Mouse (Mus musculus) small intestine, adult 2 months (tissue): ENCODE data around the gene Asb5.

ENCODE experiments used
- CTCF ChIP-seq: fragments of 200-500 bp; IDR thresholded peaks from 2 replicates; pipeline ENCODE4 v1.5.1; 2012; ENCODE audit warnings: low read depth, mild to moderate bottlenecking, control low read depth, inconsistent platforms, low read length, moderate library complexity, mixed read lengths; ENCODE audit not compliant: insufficient replicate concordance, insufficient read length; ENCODE audit errors: extremely low read depth
- POLR2A ChIP-seq: fragments of 200-500 bp; IDR thresholded peaks from 2 replicates; pipeline ENCODE4 v1.6.1; 2012; ENCODE audit warnings: low read depth, mild to moderate bottlenecking, control low read depth, inconsistent platforms, low read length, moderate library complexity

DNA sequence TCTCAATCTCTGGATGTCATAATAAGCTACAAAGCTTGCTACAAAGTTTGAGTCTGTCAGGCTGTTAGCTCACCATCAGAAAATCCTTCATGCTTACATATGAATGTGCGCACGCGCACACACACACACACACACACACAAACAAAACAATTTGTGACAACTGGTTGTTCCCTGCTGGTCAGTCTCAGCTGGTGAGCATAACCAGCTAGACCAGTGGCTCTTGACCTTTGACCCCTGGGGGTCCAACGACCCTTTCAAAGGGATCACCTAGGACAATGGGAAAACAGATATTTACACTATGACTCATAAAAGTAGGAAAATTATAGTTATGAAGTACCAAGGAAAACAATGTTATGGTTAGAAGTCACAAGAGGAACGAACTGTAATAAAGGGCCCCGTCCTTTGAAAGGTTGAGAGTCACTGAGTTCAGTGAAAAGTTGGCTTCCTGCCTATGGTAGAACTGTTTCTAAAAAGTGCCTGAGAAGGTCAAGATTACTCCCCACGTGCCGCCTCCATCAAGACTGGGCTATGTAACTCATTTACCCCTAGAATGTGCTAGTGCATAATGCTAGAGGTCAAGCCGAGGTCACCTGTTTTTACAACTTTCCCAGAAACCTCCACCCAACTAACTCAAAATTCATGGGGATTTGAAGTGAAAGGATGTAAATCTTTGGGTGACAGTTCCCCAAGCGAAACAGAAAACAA lies 10.5 kb upstream of the Asb5 start:
- TF ChIP-seq CTCF, result no peak
- TF ChIP-seq POLR2A, result no peak
